Mouse (Mus musculus) MEL (cell line): ENCODE data around the gene Eif4e3.

Source experiments
- CHD1 ChIP-seq: IDR thresholded peaks from 2 replicates; pipeline ENCODE4 v1.6.1; 2012; ENCODE audit warnings: low read depth, mild to moderate bottlenecking, inconsistent platforms, low read length, improper control_type of control experiment
- CTCF ChIP-seq, 3 experiments: IDR thresholded peaks in 2 of 3; conservative IDR thresholded peaks in 1 of 3; 2 replicates each; pipeline ENCODE4 v1.5.1; 2011 to 2012; ENCODE audit warnings: low read length in 3 of 3, low read depth in 2 of 3, mild to moderate bottlenecking in 2 of 3, improper control_type of control experiment in 1 of 3, inconsistent platforms in 1 of 3, mixed read lengths in 1 of 3, moderate library complexity in 1 of 3; ENCODE audit not compliant: control insufficient read depth in 1 of 3, insufficient read depth in 1 of 3, poor library complexity in 1 of 3, severe bottlenecking in 1 of 3
- EP300 ChIP-seq, 2 experiments: IDR thresholded peaks; 2 replicates each; pipeline ENCODE4 v1.6.1; 2011; ENCODE audit warnings: improper control_type of control experiment in 2 of 2, low read length in 2 of 2, low read depth in 1 of 2, mild to moderate bottlenecking in 1 of 2
- GATA1 ChIP-seq: IDR thresholded peaks from 2 replicates; pipeline ENCODE4 v1.6.1; 2011; ENCODE audit warnings: low read depth, low read length, improper control_type of control experiment
- NRF1 ChIP-seq: IDR thresholded peaks from 2 replicates; pipeline ENCODE4 v1.6.1; 2014; ENCODE audit warnings: low read depth, mild to moderate bottlenecking, inconsistent platforms, low read length, improper control_type of control experiment, moderate library complexity; ENCODE audit not compliant: poor library complexity, insufficient read depth, severe bottlenecking
- POLR2A ChIP-seq, 2 experiments: IDR thresholded peaks; 2 replicates each; pipeline ENCODE4 v1.6.1; 2011 to 2012; ENCODE audit warnings: low read length in 2 of 2, mild to moderate bottlenecking in 2 of 2, control low read depth in 1 of 2, improper control_type of control experiment in 1 of 2, low read depth in 1 of 2, moderate library complexity in 1 of 2; ENCODE audit not compliant: control insufficient read depth in 1 of 2, insufficient read depth in 1 of 2, poor library complexity in 1 of 2
- POLR2AphosphoS5 ChIP-seq: IDR thresholded peaks from 2 replicates; pipeline ENCODE4 v1.6.1; 2012; ENCODE audit warnings: low read depth, borderline replicate concordance, mild to moderate bottlenecking, inconsistent platforms, low read length, moderate library complexity, mixed read lengths
- SIN3A ChIP-seq: IDR thresholded peaks from 2 replicates; pipeline ENCODE4 v1.6.1; 2012; ENCODE audit warnings: low read length, improper control_type of control experiment, inconsistent platforms
- UBTF ChIP-seq: IDR thresholded peaks from 2 replicates; pipeline ENCODE4 v1.6.1; 2012; ENCODE audit warnings: low read depth, mild to moderate bottlenecking, inconsistent platforms, low read length, improper control_type of control experiment, moderate library complexity, borderline replicate concordance; ENCODE audit not compliant: insufficient read depth
- ZKSCAN1 ChIP-seq: IDR thresholded peaks from 2 replicates; pipeline ENCODE4 v1.6.1; 2012; ENCODE audit warnings: low read depth, mild to moderate bottlenecking, inconsistent platforms, low read length, improper control_type of control experiment, moderate library complexity
- ZNF384 ChIP-seq: IDR thresholded peaks from 2 replicates; pipeline ENCODE4 v1.6.1; 2012; ENCODE audit warnings: low read depth, mild to moderate bottlenecking, inconsistent platforms, low read length, improper control_type of control experiment

DNA sequence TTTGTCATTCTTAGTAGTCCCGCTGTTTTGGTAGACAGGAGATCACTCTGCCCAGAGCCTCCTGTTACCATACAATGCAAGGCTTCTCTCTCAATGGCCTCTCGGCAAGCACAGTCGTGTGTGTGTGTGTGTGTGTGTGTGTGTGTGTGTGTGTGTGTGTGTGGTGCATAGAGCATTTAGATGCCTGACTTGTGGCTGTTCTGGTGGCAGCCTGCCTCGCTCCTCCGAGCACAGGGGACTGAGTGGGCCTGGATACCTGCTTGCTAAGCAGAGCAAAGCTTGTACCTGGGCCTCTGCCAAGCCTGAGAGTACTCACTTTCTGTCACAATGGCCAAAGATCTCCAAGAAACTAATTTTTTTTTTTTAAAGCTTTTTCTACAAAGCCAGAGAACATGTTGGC, 67.3 kb downstream of the Eif4e3 start:
- TF ChIP-seq EP300 (IDR thresholded peaks at IDR 0.05; ENCODE audit: low read depth in 1 of 2, low read length in 2 of 2) (no peak), GATA1 (no peak), CTCF (IDR thresholded peaks at IDR 0.05 in 2 of 3, conservative IDR thresholded peaks at IDR 0.05 in 1 of 3; ENCODE audit: control insufficient read depth in 1 of 3, insufficient read depth in 1 of 3, low read depth in 2 of 3, low read length in 3 of 3, poor library complexity in 1 of 3, severe bottlenecking in 1 of 3) (no peak), ZNF384 (no peak), CHD1 (no peak), POLR2A (IDR thresholded peaks at IDR 0.05; ENCODE audit: control insufficient read depth in 1 of 2, insufficient read depth in 1 of 2, low read depth in 1 of 2, low read length in 2 of 2, poor library complexity in 1 of 2) (no peak), SIN3A (no peak), NRF1 (no peak), ZKSCAN1 (no peak), UBTF (no peak), POLR2AphosphoS5 (no peak)
